Mouse (Mus musculus): ENCODE results near the gene Hydin. TPM values are rescaled to one million over a fixed set of nuclear protein-coding genes. Genes with fewer than 3 reads are reported as not detected.
A peak's percentile ranks its signal among the peaks of the same experiment; 100 is the strongest.
"Not testable (repeated sequence)": the region's sequence is repeated elsewhere in the genome, so short reads cannot be mapped to it uniquely, and the experiment has no call there.

Gene Hydin
- total RNA-seq, 2 experiments from 2014 or later = 0.06 TPM

- DNase-seq = no peak
These were observed 183.7 kb downstream of the Hydin start for GRCm38 (mm10) chr8:110450463-110450862.

DNA sequence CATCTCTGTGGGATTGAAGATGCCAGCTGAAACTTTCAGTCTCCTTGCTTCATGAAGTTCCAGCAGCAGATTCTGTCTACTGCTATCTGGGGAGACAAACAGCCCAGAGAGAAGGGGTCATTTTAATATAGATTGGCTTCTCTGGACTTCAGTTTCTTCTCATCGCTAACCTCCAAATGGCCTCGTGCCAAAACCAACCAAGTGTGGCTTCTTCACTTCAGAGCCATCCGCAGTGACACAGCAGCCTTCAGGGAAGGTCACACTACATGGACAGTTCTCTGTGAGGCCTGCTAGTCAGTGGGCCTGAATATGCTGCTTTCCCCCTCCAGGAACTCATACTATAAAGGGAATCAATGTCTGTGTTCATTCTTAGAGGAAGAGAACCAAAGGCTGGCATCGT lies 187.7 kb downstream of the Hydin start:
- no peak for DNase-seq

DNA sequence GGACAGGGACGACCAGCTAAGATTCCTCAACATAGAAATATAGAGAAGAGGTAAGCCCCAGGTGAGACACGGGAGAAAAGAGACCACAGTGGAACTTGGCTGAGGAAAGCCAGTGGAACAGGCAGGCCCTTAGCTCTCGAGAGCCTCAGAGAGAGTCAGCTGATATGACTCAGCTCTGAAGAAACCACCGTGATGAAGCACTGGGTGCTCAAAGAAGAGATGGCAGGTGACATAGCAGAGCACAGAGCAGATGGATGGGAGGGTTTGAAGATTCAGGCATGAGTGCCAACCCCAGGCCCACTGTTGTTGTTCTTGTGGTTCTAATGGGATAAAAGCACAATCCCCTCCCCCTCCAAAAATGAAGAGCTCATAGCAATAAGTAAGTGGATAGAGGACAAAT lies 190.6 kb downstream of the Hydin start:
- DNase-seq = no peak

GRCm38 (mm10) chr8:110462627-110463208 lies 195.9 kb downstream of the Hydin start:
- no peak for DNase-seq

DNA sequence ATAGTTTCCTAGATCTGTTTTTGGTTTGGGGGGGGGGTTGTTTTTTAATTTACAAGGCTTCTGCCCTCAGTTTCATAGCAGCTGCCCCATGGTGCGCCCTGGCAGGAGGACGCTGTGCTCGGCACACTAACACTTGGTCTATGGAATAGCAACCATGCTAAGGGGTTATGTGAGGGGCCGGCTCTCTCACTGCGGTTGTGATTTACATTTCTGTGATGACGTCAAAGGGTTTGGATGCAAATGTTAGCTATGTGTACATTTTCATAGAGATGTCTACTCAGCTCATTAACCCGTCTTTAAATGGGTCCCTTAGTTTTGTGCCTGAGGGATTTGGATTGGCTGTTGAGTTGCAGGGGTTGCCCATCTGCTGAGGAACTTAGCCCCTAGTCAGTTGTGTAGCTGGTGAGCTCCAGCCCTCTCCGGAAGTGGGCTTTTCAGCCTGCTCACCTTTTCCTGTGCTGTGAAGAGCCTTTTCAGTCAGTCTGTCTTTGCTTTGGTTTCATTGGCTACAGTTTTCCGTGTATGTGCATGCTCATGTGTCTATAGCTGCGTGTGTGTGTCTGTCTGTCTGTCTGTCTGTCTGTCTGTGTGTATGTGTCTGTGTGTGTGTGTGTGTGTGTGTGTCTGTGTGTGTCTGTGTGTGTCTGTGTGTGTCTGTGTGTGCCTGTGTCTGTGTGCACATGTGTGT lies 197.1 kb downstream of the Hydin start:
- DNase-seq = no peak

DNA sequence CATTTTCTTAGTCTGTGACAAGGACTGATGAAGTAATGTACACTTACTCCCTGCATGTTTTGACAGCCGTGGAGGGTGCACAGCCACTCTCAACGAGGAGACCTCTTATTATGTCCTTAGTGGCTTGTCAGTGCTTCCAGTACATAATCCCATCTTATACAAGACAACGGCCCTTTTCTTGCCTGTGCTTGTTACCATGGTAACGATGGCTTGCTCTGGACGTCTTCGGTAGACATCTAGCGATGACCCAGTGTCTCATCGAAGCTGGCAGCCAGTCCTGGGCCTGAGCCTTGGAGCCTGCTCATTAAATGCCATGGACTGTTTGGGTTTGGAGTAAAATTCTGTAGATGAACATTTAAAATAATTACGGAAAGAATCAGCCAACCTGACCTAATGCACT lies 198.8 kb downstream of the Hydin start:
- DNase-seq = no peak

- DNase-seq = no peak
These were observed 210.5 kb downstream of the Hydin start for GRCm38 (mm10) chr8:110477256-110477655.

GRCm38 (mm10) chr8:110478576-110478975 lies 211.8 kb downstream of the Hydin start:
- peak; percentile 55 for DNase-seq

DNA sequence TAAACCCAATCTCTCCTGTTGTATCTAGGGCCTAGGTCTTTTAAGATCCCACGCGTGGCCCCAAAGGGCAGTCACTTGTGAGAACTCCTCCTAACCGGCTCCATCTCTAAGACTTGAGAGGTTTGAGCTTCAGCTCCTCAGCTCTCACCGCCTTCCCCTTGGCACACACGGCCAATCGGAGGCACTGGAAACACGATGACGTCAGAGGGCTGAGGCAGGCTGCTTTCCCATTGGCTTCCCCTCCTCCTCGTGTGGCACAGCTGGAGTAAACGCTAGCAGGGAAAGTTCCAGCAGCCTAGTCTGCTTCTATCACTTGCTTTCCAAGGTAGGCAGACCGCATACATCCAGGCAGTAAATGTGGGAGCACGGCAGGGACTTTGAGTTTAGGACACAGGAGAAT lies 212.6 kb downstream of the Hydin start:
- no peak for DNase-seq

DNA sequence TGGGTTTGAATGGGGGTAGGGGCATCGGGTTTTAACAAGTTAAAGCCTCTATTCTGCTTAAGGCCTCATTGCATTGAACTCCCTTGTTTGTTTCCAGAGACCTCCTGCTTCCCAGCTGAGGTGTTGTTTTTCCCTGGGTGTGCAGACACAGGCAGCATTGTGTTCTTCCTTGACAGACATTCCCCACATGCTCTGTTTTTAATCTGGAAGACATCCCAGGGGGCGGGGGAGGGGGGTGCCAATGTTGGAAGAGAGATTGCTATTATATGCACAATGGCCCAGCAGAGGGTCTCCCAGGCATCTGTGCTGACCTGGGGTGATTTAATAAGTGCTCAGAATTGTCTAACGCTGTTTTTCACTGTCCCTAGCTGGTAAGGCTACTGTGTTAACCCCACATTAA lies 215.5 kb downstream of the Hydin start:
- no peak for DNase-seq

DNA sequence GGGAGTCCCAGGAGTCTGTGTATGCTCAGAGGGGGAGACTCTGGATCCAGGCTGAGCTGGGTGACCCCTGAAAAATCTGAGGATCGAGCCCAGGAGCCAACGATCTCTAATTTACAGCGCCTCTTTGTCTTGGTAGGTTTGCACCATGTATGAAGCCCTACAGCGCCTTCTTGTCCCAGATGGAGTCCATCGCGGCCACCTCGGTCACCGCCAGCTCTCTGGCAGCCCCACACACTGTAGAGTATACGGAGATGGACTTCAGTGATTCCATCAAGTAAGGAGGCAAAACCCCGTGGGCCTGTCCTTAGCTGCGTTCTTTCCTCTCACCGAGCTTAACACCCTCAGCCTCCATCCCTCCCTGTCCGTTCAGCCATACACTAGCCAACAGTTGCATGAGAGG lies 218.5 kb downstream of the Hydin start:
- no peak for DNase-seq

- no peak for DNase-seq
These were observed 219.2 kb downstream of the Hydin start for GRCm38 (mm10) chr8:110486020-110486419.

- no peak for DNase-seq
These were observed 220.9 kb downstream of the Hydin start for GRCm38 (mm10) chr8:110487644-110488043.

DNA sequence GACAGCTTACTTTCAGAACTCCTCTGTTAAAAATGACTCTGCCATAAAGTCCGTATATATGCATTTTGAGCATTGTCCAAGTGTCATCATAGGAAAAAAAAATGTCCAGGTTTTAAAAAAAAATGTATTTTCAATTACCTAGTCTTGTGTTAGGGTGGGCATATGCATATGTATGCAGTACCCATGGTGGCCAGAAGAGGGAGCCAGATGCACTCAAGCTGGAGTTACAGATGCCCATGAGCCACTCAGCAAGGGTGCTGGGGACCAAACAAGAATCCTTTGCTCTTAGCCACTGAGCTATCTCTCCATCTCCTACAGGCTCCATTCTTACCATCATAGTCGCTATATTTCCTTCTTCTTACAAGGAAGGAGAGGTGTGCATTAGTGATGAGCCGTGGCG lies 222.6 kb downstream of the Hydin start:
- DNase-seq = peak; percentile 20

GRCm38 (mm10) chr8:110491118-110491517 lies 224.3 kb downstream of the Hydin start:
- DNase-seq = no peak

GRCm38 (mm10) chr8:110496286-110496685 lies 229.5 kb downstream of the Hydin start:
- peak; percentile 13 for DNase-seq

- peak; percentile 57 for DNase-seq
These were observed 233.5 kb downstream of the Hydin start for GRCm38 (mm10) chr8:110500253-110500652.

DNA sequence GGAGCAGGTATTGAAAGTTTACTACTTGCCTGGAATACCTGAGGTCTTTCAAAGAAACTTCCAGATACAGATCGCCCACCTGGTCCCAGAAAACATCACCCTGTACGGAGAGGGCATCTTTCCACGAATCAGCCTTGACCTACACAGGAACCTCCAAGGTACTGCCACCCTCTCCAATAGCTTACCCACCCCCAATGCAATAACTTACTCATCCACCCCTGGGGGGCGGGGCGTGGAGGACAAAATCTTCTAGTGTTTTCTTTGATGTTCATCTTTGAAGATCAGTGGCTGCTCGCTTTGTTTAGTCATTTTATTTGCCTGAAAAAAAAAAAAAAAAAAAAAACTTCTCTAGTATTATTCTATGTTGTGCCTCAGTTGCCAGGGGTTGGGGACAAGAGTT lies 233.9 kb downstream of the Hydin start:
- peak; percentile 16 for DNase-seq

DNA sequence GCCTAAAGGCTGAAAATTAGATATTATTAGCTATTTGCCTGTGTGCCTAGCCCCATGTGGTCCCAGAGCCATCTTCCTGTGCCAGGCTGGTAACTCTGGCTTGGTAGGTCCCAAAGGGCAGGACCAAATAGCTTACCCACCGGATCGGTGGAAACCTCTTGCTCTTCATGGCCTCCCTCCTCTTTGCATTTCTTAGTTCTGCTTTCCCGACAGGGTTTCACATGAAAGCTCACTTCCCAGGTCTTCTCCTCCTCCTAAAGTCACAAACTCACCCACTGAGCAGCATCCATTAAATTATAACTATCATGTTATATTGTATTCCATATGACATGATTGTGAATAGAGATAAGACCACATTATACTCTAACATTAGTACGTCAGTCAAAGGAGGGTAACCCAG lies 234.6 kb downstream of the Hydin start:
- DNase-seq = no peak

DNA sequence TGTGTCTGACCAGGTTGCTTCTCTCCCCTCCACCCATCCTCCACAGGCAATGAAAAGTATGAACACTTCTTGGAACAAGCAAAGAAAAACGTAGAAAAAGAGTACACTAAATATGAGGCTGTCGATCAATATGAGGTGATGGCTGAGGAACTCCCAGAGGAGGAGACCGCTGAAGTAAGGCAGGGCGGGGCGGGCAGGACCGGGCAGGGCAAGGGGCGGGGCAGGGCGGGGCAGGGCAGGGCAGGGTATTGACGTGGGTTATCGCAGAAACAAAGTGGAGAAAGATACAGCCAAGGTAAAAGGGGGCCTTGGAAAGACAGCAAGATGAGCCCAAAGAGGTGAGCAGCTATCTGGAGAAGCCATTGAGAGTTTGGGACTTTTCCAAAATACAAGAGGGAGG lies 236.1 kb downstream of the Hydin start:
- no peak for DNase-seq

DNA sequence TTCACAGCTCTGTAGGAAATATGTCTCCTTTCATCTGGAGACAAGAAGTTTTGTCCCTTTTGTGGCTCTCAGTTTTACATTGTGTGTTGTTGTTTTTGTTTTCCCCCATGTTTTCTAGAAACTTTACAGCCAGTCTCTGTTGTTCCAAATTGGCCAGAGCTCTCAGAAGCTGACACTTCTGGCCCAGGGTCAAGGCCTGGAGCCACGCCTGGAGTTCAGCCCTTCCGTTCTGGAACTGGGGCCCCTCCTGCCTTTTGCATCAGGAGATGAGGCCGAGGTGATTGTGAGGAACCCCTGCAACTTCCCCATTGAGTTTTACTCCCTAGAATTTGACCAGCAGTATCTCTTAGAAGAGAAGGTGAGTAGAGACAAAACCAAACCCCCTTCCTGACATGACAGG lies 242.0 kb downstream of the Hydin start:
- DNase-seq = peak; percentile 44

DNA sequence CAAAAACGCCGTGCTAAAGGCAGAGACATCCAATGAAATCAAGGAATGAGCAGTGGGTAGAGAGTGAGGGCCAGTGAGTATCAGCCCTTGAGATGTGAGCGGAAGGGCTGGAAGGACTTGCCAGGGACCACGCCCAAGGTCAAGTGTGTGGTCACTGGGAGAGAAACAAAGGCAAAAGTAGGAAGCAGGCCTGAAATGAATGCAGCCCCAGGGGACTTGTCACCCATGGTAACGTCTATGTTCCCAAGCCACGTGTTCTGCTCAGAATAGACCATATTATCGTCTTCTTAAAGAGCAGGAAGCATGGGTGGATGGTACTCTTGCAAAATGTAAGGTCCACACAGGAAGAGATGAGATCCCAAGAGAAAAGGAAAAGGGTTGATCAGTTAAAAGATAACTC lies 253.0 kb downstream of the Hydin start:
- DNase-seq = no peak

DNA sequence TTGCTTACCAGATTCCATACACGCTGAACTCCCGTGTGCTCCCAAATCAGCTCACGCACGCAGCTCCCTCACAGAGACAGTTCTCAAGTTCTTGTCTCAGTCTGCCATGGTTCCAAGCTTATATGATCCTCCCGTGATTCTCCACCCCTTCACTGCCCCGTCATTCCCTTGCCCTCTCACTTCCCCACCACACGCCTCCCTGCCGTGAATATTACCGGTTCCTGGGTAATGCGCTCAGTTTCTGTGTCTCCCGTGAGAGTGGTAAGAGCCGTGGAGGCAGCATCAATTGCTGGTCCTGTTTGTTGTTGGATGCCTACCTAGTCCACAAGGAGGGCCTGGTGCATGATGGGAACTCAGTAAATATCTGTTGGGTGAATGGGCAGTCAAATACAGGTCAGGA lies 255.1 kb downstream of the Hydin start:
- no peak for DNase-seq

DNA sequence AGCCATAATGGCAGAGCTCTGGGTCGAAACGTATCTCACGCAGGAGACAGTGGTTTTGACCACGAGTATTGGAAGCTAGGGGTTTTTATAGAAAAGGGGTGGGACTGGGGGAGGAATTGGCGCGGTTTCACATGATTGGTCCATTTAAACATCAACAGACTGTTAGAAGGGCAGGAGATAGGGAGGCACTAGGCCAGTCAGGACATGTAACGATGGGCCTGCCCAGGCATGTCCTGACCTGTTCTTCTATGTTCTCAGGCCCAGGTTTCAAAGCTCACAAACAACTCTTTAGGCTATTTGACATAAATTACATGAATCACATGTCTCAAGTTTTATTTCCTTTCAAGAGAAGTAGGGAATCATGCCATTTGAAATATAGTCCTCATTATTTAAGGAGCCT lies 255.7 kb downstream of the Hydin start:
- not testable (repeated sequence) for DNase-seq
